Mouse (Mus musculus) cerebellum, adult 18-20 months (tissue): Measurements from ENCODE around the gene Phyhd1.
A peak's percentile ranks its signal among the peaks of the same experiment; 100 is the strongest.

Experiments used
- DNase-seq, 2 experiments: peaks; one replicate each; pipeline ENCODE4 v3.0.0; 2021

Phyhd1 gene

GRCm38 (mm10) chr2:30265767-30266253 lies at the start of gene Phyhd1:
Phyhd1 (plus strand) TSS chr2:30266203.
- peak; percentile 74 to 76 for DNase-seq

GRCm38 (mm10) chr2:30216293-30216692 lies 49.7 kb upstream of the Phyhd1 start:
- DNase-seq = no peak

DNA sequence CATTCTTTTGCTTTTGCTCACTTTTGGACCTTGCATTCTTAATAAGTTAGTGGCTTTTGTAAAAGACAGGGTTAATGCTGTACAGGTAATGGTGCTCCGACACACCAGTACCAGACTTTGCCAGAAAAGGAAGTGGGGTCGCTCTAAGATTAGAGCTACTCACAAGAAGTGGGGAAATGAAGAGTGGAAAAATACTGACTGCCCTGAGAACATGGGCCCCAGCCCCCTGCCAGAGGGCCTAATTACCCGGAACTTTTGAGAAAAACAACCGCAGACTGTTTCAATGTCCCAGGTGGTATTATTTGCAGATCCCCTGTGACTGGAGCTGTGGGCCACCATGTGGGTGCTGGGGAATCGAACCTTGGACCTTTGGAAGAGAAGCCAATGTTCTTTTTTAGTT lies 30.4 kb upstream of the Phyhd1 start:
- DNase-seq = no peak

- no peak for DNase-seq
Observed at GRCm38 (mm10) chr2:30236426-30237198, 29.4 kb upstream of the Phyhd1 start.

- peak; percentile 100 for DNase-seq
Observed at GRCm38 (mm10) chr2:30237199-30237880, 28.7 kb upstream of the Phyhd1 start, which contains the start of gene Lrrc8a. Lrrc8a (plus strand) TSS chr2:30237715.

GRCm38 (mm10) chr2:30237881-30238280 lies 28.1 kb upstream of the Phyhd1 start:
- no peak for DNase-seq

DNA sequence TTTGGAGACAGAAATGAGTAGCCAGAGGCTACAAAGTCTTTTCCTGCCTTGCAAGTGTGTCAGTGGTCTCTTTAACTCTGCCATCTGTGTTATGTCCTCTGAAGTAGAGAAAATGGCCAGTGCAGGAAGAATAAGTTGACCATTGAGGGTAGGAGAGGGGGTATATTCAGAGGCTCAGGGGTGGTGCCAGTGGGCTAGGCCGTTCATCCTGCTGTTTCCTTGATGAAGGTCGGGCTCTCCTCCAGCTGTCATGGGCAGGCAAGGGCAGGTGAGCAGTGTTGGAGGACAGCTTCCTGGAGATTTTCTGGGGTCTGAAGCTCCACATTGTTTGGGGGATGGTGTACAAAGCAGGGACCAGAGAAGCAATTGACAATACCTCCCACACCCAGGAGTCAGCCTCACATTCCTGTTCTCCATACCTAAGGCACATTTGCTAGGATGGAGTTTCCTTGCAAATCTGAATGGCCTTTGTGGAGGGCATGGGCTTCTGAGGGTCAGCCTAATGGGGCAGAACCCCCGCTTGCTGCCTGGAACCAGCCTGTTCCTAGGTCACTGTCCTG lies 27.0 kb upstream of the Phyhd1 start:
- no peak for DNase-seq

DNA sequence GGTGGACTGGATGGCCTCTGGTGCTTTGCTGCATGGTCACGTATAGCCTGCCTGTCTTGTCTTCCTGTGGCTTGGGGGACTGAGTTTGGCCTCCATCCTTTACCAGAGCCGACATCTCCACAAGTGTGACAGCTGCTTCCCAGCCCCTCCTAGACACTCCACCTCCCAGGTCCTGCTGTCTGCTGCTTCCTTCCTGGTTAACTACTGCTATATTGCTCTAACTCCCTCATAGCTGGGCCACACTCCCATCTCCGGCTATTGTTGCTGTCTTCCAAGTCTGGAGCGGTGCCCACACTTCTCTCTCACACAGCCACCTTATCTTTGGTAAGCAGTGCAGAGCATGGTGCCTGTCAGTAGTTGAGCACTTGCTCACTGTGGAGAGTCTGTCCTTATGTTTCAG lies 26.2 kb upstream of the Phyhd1 start:
- DNase-seq = peak in 1 of 2 experiments; percentile 14

GRCm38 (mm10) chr2:30240267-30240666 lies 25.7 kb upstream of the Phyhd1 start, which contains the start of gene Gm28035:
Gm28035 (plus strand) TSS chr2:30240567.
- DNase-seq = no peak

- DNase-seq = peak; percentile 77 to 82
Observed at GRCm38 (mm10) chr2:30242509-30242908, 23.5 kb upstream of the Phyhd1 start.

DNA sequence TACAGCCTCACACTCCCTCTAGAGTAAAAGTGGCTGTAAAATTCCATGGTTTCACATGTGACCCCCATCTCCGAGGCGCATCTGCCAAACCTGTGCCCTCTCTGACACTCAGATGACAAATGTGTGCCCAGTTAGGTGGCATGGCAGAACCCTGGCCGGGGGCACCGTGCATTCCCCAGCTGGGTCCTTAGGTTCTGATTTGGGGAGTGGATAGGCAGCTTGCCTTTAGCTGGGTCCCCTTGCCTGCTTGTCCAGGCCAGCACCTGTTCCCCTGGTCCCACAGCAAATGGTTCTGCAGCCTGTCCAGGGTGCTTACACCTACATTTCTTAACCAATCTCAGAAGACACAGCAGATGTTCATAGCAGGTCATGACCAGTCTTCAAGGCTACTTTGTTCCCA lies 22.6 kb upstream of the Phyhd1 start:
- DNase-seq = no peak

DNA sequence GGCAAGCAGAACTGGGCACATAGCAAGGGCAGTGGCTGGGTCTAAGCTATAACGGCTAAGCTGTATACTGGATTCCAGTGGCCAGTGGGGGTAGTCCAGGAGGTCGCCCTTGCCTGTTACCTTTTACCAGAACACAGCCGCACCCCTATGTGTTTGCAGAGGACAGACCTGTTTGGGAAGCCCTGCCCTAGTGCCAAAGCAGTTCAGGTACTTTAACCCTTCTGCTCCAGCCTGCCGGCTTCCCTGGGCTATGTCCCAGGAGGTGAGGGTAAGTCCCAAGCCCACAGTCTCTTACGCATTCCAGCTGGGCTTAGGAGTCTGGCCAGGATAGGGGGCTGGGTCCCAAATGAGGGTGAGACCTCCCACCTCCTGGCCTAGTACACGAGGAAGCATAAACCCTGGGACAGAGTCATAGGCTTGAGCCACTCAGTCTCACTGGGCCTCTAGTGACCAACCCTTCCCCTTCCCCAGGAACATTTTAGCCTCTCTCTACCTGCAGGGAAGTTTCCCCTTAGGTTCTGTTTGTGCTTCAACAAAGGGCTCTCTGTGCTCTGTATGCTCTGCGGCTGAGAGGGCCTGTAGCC lies 21.3 kb upstream of the Phyhd1 start:
- DNase-seq = no peak

- DNase-seq = no peak
Observed at GRCm38 (mm10) chr2:30247036-30247435, 19.0 kb upstream of the Phyhd1 start.

DNA sequence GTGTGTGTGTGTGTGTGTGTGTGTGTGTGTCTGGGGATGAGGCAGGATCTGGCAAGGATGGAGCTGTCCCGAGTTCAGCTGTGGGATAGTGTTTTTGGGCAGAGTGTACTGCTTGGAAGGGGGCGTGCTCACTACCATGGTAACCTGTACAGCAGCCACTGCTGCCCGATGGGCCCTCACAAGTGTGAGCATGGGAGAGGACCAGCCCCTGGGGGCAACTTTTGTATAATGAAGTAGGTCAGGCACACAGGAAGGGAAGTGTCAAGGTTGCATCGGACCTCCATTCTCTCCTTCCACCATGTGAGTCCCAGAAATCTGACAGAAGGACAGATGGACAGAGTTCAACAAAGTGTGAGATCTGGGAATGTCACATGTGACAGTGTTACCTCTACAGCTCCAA lies 18.3 kb upstream of the Phyhd1 start:
- DNase-seq = no peak

DNA sequence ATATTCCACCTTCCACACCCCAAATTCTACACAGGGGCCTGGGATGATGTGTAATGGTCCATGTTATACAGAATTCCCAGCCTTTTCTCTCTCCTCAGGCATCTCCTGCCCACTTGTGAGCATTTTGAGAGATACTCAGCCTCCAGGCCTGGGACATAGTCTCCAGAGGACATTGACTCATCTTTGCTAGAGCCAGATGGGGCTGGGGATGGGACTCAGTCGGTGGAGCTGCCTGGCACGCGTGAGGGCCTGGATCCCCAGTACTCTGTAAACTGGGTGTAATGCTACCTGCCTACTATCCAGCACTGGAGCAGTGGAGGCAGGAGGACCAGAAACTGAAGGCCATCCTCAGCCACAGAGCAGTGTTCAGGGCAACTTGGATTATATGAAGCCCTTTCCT lies 16.8 kb upstream of the Phyhd1 start:
- DNase-seq = no peak

GRCm38 (mm10) chr2:30250166-30251128 lies 15.6 kb upstream of the Phyhd1 start:
- DNase-seq = no peak

GRCm38 (mm10) chr2:30251417-30252104 lies 14.4 kb upstream of the Phyhd1 start:
- DNase-seq = no peak

DNA sequence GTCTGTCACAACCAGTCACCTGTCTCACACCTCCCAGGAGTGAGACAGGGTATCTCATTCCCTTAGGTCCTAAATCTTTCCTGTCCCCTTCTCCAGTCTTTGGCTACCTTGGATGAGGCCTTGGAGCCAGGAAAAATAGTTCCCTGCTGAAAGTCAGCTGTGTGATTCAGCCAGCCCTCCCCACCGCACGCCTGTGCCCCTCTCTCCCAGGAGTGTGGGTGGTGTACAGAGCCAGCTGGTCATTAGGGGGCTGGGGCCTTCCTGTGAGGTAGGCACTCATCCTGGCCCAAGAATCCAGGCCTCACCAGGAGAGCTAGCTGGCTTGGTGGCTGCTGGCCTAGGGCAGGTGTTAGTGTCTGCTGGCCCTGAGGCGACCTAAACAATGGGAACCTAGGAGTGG lies 13.5 kb upstream of the Phyhd1 start:
- DNase-seq = no peak

DNA sequence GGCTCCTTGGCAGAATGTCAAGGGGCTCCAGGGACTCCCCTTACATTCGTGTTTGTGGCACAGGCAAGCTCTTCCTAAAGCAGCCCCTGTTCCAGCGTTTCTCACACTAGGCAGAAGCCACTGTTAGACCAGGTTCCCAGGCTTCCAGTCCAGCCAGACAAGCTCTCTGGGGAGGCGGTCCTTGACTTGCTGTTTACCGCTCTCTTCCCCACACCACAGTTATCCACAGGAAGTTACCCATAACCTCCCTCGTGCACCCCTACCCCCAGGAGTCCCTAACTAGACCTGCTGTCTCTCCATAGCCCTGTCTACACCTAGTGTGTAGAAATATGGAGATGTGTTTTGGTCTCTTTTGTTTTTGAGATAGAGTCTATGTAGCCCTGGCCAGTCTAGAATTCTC lies 12.2 kb upstream of the Phyhd1 start:
- no peak for DNase-seq

DNA sequence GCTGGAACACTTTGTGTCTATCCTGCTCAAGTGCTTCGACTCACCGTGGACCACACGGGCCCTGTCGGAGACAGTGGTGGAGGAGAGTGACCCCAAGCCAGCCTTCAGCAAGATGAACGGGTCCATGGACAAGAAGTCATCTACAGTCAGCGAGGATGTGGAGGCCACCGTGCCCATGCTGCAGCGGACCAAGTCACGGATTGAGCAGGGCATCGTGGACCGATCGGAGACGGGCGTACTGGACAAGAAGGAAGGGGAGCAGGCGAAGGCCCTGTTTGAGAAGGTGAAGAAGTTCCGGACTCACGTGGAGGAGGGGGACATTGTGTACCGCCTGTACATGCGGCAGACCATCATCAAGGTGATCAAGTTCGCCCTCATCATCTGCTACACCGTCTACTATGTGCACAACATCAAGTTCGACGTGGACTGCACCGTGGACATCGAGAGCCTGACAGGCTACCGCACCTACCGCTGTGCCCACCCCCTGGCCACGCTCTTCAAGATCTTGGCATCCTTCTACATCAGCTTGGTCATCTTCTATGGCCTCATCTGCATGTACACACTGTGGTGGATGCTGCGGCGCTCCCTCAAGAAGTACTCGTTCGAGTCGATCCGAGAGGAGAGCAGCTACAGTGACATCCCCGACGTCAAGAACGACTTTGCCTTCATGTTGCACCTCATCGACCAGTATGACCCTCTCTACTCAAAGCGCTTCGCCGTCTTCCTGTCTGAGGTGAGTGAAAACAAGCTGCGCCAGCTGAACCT lies 10.2 kb upstream of the Phyhd1 start:
- DNase-seq = no peak
